Mouse (Mus musculus) testis, adult 2 months (tissue): Measurements from ENCODE around the gene Fyn.
A peak's percentile ranks its signal among the peaks of the same experiment; 100 is the strongest.

Source experiments
- CTCF ChIP-seq: fragments of 200-500 bp; IDR thresholded peaks from 2 replicates; pipeline ENCODE4 v1.5.1; 2012; ENCODE audit warnings: low read depth, mild to moderate bottlenecking, inconsistent platforms, low read length, moderate library complexity; ENCODE audit not compliant: control insufficient read depth, insufficient read depth, insufficient replicate concordance
- POLR2A ChIP-seq: fragments of 200-500 bp; IDR thresholded peaks from 2 replicates; pipeline ENCODE4 v1.6.1; 2012; ENCODE audit warnings: low read depth, mild to moderate bottlenecking, inconsistent platforms, low read length, moderate library complexity; ENCODE audit not compliant: control insufficient read depth

DNA sequence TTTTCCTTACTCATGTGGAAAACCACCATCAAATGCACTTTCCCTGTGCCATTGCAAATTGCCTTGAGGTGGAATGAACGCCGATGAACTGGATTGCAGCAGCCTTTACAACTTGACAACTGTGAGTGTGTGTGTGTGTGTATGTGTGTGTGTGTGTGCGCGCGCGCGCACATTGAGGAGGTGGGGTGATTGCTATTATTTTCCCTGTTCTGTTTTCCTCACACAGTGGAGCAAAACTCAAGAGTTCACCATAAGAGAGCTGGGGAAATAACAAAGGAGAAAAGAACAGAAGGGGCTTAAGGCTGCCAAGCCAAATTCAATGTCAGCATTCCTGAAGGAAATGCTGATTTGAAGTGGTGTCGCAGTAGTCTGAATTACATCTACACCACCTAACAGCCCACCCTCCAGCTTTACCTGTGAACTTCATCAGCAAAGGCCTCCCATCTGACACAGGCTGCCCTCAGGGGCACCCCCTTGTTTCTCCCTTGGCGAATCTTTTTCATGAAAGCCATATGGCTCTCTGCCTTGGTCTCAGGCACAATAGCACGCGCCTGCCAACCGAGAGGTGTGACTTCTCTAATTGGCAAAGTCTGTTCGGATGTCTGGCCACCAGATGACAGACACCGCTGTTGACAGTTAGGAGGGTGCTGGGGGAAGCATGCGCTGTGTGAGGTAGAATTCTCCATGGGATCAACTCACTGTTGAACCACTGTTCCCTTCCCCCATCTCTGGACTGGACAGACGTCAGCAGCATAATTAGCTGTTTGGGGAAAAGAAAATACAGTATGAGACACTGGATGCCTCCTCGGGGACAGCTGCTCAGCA is 47.6 kb upstream of the Fyn start:
- TF ChIP-seq CTCF (no peak), POLR2A (peak; percentile 55; the same call in 1 of the 2 replicates)
